Mouse (Mus musculus) right cerebral cortex, adult 2 months (tissue): ENCODE measurements around the gene Nedd4.

Source experiments
- DNase-seq, 2 experiments: peaks; one replicate each; pipeline ENCODE4 v3.0.0; 2021 to 2022; ENCODE audit warnings: low spot score in 2 of 2

The Nedd4 gene

DNA sequence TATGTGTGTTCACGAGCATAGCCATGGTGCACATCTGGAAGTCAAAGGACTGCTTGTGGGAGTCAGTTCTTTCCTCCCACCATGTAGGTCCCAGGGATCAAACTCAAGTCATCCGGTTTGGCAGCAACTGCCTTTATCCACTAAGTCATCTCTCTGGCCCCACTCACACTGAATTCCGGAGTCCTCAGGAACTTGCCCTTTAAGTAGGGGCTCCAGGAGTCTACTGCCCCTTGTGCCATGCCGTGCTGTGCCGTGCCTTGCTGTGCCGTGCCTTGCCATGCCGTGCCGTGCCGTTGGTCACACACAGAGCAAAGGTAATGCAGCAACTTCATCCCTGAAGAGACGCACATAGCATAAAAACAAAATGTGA lies 129.1 kb downstream of the Nedd4 start:
- DNase-seq: no peak

GRCm38 (mm10) chr9:72791681-72792080 lies 129.5 kb downstream of the Nedd4 start:
- no peak for DNase-seq

DNA sequence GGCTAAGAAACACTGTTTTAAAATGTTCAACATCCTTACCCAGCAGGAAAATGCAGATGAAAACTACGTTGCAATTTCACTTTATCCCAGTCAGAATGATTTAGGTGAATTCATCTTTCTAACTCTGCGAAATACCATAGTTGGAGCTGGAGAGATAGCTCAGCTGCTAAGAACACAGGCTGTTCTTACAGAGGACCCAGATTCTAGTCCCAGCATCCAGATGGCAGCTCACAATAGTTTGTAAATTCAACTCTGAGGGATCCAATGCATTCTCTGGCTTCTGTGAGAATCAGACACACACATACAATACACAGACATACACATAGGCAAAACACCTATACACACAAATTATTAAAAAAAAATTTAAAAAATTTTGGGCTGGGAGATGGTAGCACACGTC lies 133.1 kb downstream of the Nedd4 start:
- no peak for DNase-seq

GRCm38 (mm10) chr9:72797136-72797621 lies 135.0 kb downstream of the Nedd4 start:
- DNase-seq: no peak
